Mouse (Mus musculus) ES-E14 (cell line): ENCODE measurements around the gene Kpnb1. TPM values are rescaled to one million over a fixed set of nuclear protein-coding genes. Genes with fewer than 3 reads are reported as not detected.
A peak's percentile ranks its signal among the peaks of the same experiment; 100 is the strongest.

Experiments used
- DNase-seq: peaks from one replicate; pipeline ENCODE4 v3.0.0-alpha.2; 2013; ENCODE audit warnings: low read depth, low spot score
- H3K27ac ChIP-seq: 2 replicates; pipeline ENCODE4 v1.5.1; 2012; ENCODE audit warnings: low read depth, mild to moderate bottlenecking, low read length, moderate library complexity, mixed read lengths; ENCODE audit not compliant: poor library complexity, insufficient read depth, severe bottlenecking
- H3K36me3 ChIP-seq: 2 replicates; pipeline ENCODE4 v1.6.1; 2012; ENCODE audit warnings: mild to moderate bottlenecking, low read length, moderate library complexity, mixed read lengths; ENCODE audit not compliant: control insufficient read depth, poor library complexity, insufficient read depth, severe bottlenecking
- H3K4me1 ChIP-seq, 2 experiments: fragments of 150-350 bp in 1 of 2; sonication (generic) in 1 of 2; 2 replicates each; pipeline ENCODE4 v1.6.1; 2012; ENCODE audit warnings: low read length in 2 of 2, mild to moderate bottlenecking in 1 of 2, mixed read lengths in 1 of 2; ENCODE audit not compliant: control insufficient read depth in 2 of 2, insufficient read depth in 2 of 2, poor library complexity in 1 of 2
- H3K4me3 ChIP-seq, 2 experiments: fragments of 150-350 bp in 1 of 2; sonication (generic) in 1 of 2; 2 replicates each; pipeline ENCODE4 v1.5.1; 2012; ENCODE audit warnings: low read length in 2 of 2, low read depth in 1 of 2, mild to moderate bottlenecking in 1 of 2, mixed read lengths in 1 of 2; ENCODE audit not compliant: insufficient read depth in 1 of 2, poor library complexity in 1 of 2, severe bottlenecking in 1 of 2
- H3K9ac ChIP-seq: 2 replicates; pipeline ENCODE4 v1.6.1; 2012; ENCODE audit warnings: low read depth, mild to moderate bottlenecking, low read length, mixed read lengths; ENCODE audit not compliant: poor library complexity, insufficient read depth, severe bottlenecking
- H3K9me3 ChIP-seq: fragments of 150-350 bp; sonication (generic); 2 replicates; pipeline ENCODE4 v1.6.1; 2012; ENCODE audit warnings: low read depth, mild to moderate bottlenecking, low read length; ENCODE audit not compliant: control insufficient read depth, insufficient read depth
- CHD2 ChIP-seq: IDR thresholded peaks from 2 replicates; pipeline ENCODE4 v1.6.1; 2014; ENCODE audit warnings: mild to moderate bottlenecking, low read depth, low read length, inconsistent platforms
- HCFC1 ChIP-seq: IDR thresholded peaks from 2 replicates; pipeline ENCODE4 v1.6.1; 2012; ENCODE audit warnings: low read length, inconsistent platforms, borderline replicate concordance; ENCODE audit not compliant: insufficient read depth
- MAFK ChIP-seq: IDR thresholded peaks from 2 replicates; pipeline ENCODE4 v1.6.1; 2014; ENCODE audit warnings: mild to moderate bottlenecking, low read depth, low read length, inconsistent platforms; ENCODE audit not compliant: insufficient read depth
- ZC3H11A ChIP-seq: IDR thresholded peaks from 2 replicates; pipeline ENCODE4 v1.6.1; 2012; ENCODE audit warnings: low read depth, mild to moderate bottlenecking, inconsistent platforms, low read length, borderline replicate concordance
- ZNF384 ChIP-seq: IDR thresholded peaks from 2 replicates; pipeline ENCODE4 v1.6.1; 2012; ENCODE audit warnings: low read depth, low read length, inconsistent platforms
- in situ Hi-C, 2 experiments: fragments of 600-800 bp; cut with MboI; formaldehyde crosslinking; loops; one replicate each; pipeline ENCODE4 v1.15.1; 2025; ENCODE audit warnings: low sequenced_read_pairs in 2 of 2, inconsistent platforms in 1 of 2; ENCODE audit not compliant: unreplicated experiment in 2 of 2
- total RNA-seq: library from RNA; depleted of rRNA; stranded (reverse); fragments of 300-350 nt; gene quantifications from 2 replicates; pipeline ENCODE4 v1.2.3, GENCODE M21; 2012

Gene Kpnb1
- total RNA-seq, 1 experiment: 369 TPM

GRCm38 (mm10) chr11:97189231-97189630, 1.6 kb upstream of the Kpnb1 start:
- no peak for DNase-seq

DNA sequence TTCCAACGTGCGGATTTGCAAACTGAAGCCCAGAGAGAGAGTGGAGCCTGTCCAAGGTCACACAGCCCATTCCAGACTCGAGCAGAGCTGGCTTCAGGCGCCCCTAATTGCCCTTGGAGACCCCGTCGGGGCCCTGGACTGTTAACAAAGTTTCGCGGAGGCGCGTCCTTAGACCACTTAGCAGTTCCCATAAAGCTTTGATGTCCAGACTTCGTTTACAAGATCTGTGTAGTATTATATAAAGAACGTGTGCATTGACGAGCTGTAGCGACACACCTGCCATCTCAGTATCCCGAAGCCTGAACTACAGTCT, 918 bp upstream of the Kpnb1 start:
- Histone ChIP-seq H3K27ac (peak overlapping the region; percentile 98), H3K9ac (peak overlapping the region; percentile 94), H3K4me3 (peak overlapping the region; percentile 76 to 94), H3K9me3 (no peaks in the 10 kb centered on the region), H3K4me1 (peaks cover 9 to 10% of the 10 kb centered on the region in 2 experiments; a peak in 3 of 4 replicates), H3K36me3 (peaks cover 13% of the 10 kb centered on the region)
- TF ChIP-seq CHD2 (no peak), HCFC1 (no peak), ZNF384 (no peak), MAFK (no peak), ZC3H11A (no peak)
- in situ Hi-C loops: no loop called here
- DNase-seq: no peak

More at GRCm38 (mm10) chr11:97189231-97189630, 1.6 kb upstream of the Kpnb1 start:
- H3K4me1 ChIP-seq: peaks cover 9 to 10% of the 10 kb centered on the region in 2 experiments; a peak in 3 of 4 replicates
- peaks cover 11% of the 10 kb centered on the region for H3K36me3 ChIP-seq
- peak overlapping the region; percentile 76 to 94 for H3K4me3 ChIP-seq
- in situ Hi-C loops: no loop called here
- peak overlapping the region; percentile 94; the same call in 1 of the 2 replicates for H3K9ac ChIP-seq
- peak overlapping the region; percentile 98; the same call in 1 of the 2 replicates for H3K27ac ChIP-seq
- no peak for TF ChIP-seq MAFK
- TF ChIP-seq ZC3H11A: no peak
- no peak for TF ChIP-seq CHD2
- no peak for TF ChIP-seq HCFC1
- TF ChIP-seq ZNF384: no peak
- no peaks in the 10 kb centered on the region for H3K9me3 ChIP-seq

DNA sequence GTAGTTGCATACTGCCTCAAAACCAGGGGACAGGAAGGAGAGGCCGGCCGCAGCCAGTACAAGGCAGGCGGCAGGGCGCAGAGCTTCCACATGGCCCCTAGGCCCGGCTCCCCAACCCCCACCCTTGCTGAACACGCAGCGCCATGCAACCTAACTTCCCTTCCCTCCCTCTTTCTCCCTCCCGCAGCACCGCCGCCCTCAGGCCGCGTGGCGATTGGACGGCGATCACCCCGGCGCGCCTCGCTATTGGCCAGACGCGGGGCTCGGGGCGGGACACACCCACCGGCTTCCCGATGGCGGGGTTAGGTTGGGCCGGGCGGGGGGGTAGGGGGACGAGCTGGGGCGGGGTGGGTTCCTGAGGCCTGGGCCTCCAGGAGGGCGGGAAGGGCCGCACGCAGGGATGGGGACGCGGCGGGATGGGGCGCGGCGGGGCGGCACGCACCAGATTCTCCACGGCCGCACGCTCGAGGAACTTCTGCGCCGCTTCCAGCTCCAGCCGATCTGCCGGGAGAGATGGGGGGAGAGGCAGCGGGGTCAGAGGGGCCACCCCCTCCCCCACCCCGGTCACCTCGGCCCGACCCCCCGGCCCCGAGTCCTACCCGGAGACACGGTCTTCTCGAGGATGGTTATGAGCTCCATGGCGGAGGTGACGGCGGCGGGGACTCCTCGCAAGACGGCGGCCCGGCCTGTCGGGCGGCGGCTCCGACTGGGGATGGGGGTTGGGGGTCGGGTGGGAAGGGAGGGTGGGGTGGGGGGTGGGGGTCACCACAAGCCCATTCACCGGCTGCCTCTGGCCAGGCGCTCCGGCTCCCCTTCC, 526 bp downstream of the Kpnb1 start:
- in situ Hi-C loops: no loop called here
- DNase-seq: peak; percentile 90
- no peaks in the 10 kb centered on the region for H3K9me3 ChIP-seq
- H3K4me3 ChIP-seq: peak overlapping the region; percentile 99
- H3K9ac ChIP-seq: peak overlapping the region; percentile 99
- TF ChIP-seq ZNF384 (no peak), CHD2 (no peak), ZC3H11A (no peak), HCFC1 (no peak), MAFK (no peak)
- peaks cover 7 to 9% of the 10 kb centered on the region in 2 experiments; a peak in 3 of 4 replicates for H3K4me1 ChIP-seq
- H3K27ac ChIP-seq: peak overlapping the region; percentile 99
- H3K36me3 ChIP-seq: peaks cover 26% of the 10 kb centered on the region

GRCm38 (mm10) chr11:97185704-97186614, 1.7 kb downstream of the Kpnb1 start:
- TF ChIP-seq ZC3H11A (no peak), MAFK (no peak), CHD2 (0 out of 2 replicates have a peak, but pooled peaks have one; percentile 25), HCFC1 (no peak), ZNF384 (peak; percentile 69; the same call in 1 of the 2 replicates)
- Histone ChIP-seq H3K9me3 (no peaks in the 10 kb centered on the region), H3K9ac (peak overlapping the region; percentile 84; the same call in 1 of the 2 replicates), H3K27ac (peak overlapping the region; percentile 79; the same call in 1 of the 2 replicates), H3K4me3 (peak overlapping the region; percentile 99), H3K4me1 (peaks cover 4 to 7% of the 10 kb centered on the region in 2 experiments; a peak in 3 of 4 replicates), H3K36me3 (peaks cover 35% of the 10 kb centered on the region)
- DNase-seq: no peak
- in situ Hi-C loops: no loop called here
